Mouse (Mus musculus) forebrain, embryonic 16.5 days (tissue): ENCODE results near the gene Cend1. TPM values are rescaled to one million over a fixed set of nuclear protein-coding genes. Genes with fewer than 3 reads are reported as not detected.
"Not testable (repeated sequence)": the region's sequence is repeated elsewhere in the genome, so short reads cannot be mapped to it uniquely, and the experiment has no call there.

Experiments used
- ATAC-seq: fragments of 200-750 bp; cut with Nextera tagmentation; 2 replicates; pipeline ENCODE4 v1.8.0; 2017; ENCODE audit warnings: mild to moderate bottlenecking, moderate library complexity
- H3K27ac ChIP-seq: fragments of 300-500 bp; sonication (generic); 2 replicates; pipeline ENCODE4 v1.5.1; 2014; ENCODE audit warnings: low read length, control low read depth
- H3K27me3 ChIP-seq: fragments of 300-500 bp; sonication (generic); replicated peaks from 2 replicates; pipeline ENCODE4 v1.6.1; 2014; ENCODE audit warnings: low read length; ENCODE audit not compliant: control insufficient read depth, insufficient read depth
- H3K36me3 ChIP-seq: fragments of 300-500 bp; sonication (generic); 2 replicates; pipeline ENCODE4 v1.6.1; 2014; ENCODE audit not compliant: control insufficient read depth, insufficient read depth
- H3K4me1 ChIP-seq: fragments of 300-500 bp; sonication (generic); replicated peaks from 2 replicates; pipeline ENCODE4 v1.6.1; 2014; ENCODE audit warnings: low read length; ENCODE audit not compliant: control insufficient read depth, insufficient read depth
- H3K4me2 ChIP-seq: fragments of 300-500 bp; sonication (generic); 2 replicates; pipeline ENCODE4 v1.6.1; 2014; ENCODE audit warnings: mild to moderate bottlenecking, low read length, control low read depth
- H3K4me3 ChIP-seq: fragments of 300-500 bp; sonication (generic); replicated peaks from 2 replicates; pipeline ENCODE4 v1.5.1; 2014; ENCODE audit warnings: mild to moderate bottlenecking, low read length, control low read depth
- H3K9ac ChIP-seq: fragments of 300-500 bp; sonication (generic); replicated peaks from 2 replicates; pipeline ENCODE4 v1.6.1; 2014; ENCODE audit warnings: low read depth, low read length, control low read depth
- H3K9me3 ChIP-seq: fragments of 300-500 bp; sonication (generic); 2 replicates; pipeline ENCODE4 v1.6.1; 2016; ENCODE audit warnings: low read length; ENCODE audit not compliant: control insufficient read depth
- WGBS: fragments of 180-500 bp; shearing (Covaris S2); extraction: QIAGEN DNeasy Blood & Tissue Kit; methylation state at CpG from one replicate; pipeline ENCODE4 v1.1.7; 2014; 5-methylcytosine and 5-hydroxymethylcytosine counted together
- polyA plus RNA-seq: library from polyadenylated mRNA; unstranded; fragments of >200 nt; fragmentation: Nextera tagmentation; extraction: Ambion mirVana; gene quantifications from 2 replicates; pipeline ENCODE4 v1.2.1, GENCODE M21; 2015

Cend1 gene
- polyA plus RNA-seq, 1 experiment from 2014 or later: 70.3 TPM

GRCm38 (mm10) chr7:141410631-141411030 lies 18.7 kb downstream of the Cend1 start:
- no peak overlapping the region for H3K27ac ChIP-seq
- no peak for ATAC-seq
- no peaks in the 10 kb centered on the region for H3K27me3 ChIP-seq
- no peaks in the 10 kb centered on the region; the same call in none of the 2 replicates for H3K36me3 ChIP-seq
- no peak overlapping the region for H3K9ac ChIP-seq
- 94% methylated on average over 8 of the region's 8 CpGs for WGBS
- H3K4me1 ChIP-seq: peaks cover 12% of the 10 kb centered on the region
- no peaks in the 10 kb centered on the region for H3K9me3 ChIP-seq
- no peak overlapping the region for H3K4me3 ChIP-seq
- H3K4me2 ChIP-seq: no peak overlapping the region

GRCm38 (mm10) chr7:141408833-141409232 lies 20.5 kb downstream of the Cend1 start:
- H3K4me1 ChIP-seq: peaks cover 12% of the 10 kb centered on the region
- H3K4me3 ChIP-seq: no peak overlapping the region
- 10% methylated on average over 11 of the region's 11 CpGs for WGBS
- H3K9me3 ChIP-seq: no peaks in the 10 kb centered on the region
- H3K36me3 ChIP-seq: no peaks in the 10 kb centered on the region; the same call in none of the 2 replicates
- peak overlapping the region; percentile 15; the same call in 1 of the 2 replicates for H3K9ac ChIP-seq
- peak; percentile 67 for ATAC-seq
- H3K27ac ChIP-seq: no peak overlapping the region
- H3K27me3 ChIP-seq: no peaks in the 10 kb centered on the region
- H3K4me2 ChIP-seq: no peak overlapping the region; the same call in 1 of the 2 replicates

DNA sequence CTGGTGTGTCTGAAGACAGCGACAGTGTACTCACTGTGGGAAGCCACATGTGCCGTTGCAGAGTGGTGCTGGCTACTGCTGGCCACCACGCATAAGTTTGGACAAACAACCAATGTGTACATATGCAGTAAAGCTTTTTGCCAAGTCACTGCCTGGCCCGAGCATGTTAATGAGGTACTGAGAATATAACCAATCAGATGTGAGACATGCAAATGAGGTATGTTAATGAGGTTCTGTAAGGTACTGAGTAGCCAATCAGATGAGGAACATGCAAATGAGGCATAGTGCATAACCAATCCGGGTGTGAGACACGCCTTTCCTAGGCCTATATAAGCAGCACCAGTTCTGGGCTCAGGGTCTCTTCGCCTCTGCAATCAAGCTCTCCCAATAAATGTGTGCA lies 21.6 kb downstream of the Cend1 start:
- H3K36me3 ChIP-seq, H3K9me3 ChIP-seq, H3K27me3 ChIP-seq, H3K4me2 ChIP-seq, H3K4me1 ChIP-seq, H3K27ac ChIP-seq, H3K4me3 ChIP-seq, H3K9ac ChIP-seq, ATAC-seq: not testable (repeated sequence)
- 96% methylated on average over 7 of the region's 7 CpGs for WGBS

- no peak overlapping the region for H3K4me2 ChIP-seq
- H3K9ac ChIP-seq: no peak overlapping the region
- ATAC-seq: no peak
- H3K27ac ChIP-seq: no peak overlapping the region
- H3K36me3 ChIP-seq: peaks cover 9% of the 10 kb centered on the region
- H3K4me3 ChIP-seq: no peak overlapping the region
- WGBS: 80% methylated on average over 4 of the region's 4 CpGs
- H3K27me3 ChIP-seq: no peaks in the 10 kb centered on the region
- no peaks in the 10 kb centered on the region for H3K9me3 ChIP-seq
- peaks cover 5% of the 10 kb centered on the region for H3K4me1 ChIP-seq
Observed at GRCm38 (mm10) chr7:141405466-141405865, 23.8 kb downstream of the Cend1 start.

DNA sequence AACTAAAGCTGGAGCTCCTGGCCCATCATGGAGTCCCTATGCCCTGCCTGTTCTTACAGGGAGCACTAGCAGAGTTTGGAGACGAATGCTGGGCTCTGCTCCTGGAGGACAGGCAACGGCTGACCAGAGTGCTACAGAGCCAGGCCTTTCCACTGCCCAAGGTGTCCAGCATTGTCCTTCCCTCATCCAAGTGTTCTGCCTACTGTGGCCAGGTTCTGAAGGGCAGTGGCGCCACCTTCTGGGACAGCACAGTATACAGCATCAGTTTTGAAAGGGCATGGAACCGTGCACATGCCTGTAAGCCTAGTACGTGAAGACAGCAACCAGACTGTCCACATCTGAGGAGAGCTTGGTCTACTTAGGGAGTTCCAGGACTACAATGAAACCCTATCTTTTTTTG lies 26.0 kb downstream of the Cend1 start:
- Histone ChIP-seq H3K4me3 (no peak overlapping the region), H3K36me3 (peaks cover 17% of the 10 kb centered on the region; the same call in 1 of the 2 replicates), H3K4me1 (no peaks in the 10 kb centered on the region), H3K9me3 (no peaks in the 10 kb centered on the region), H3K9ac (no peak overlapping the region), H3K4me2 (no peak overlapping the region), H3K27me3 (no peaks in the 10 kb centered on the region), H3K27ac (no peak overlapping the region)
- 0 out of 2 replicates have a peak, but pooled peaks have one; percentile 31 for ATAC-seq
- WGBS: 42% methylated on average over 5 of the region's 5 CpGs

- Histone ChIP-seq H3K4me2 (no peak overlapping the region), H3K4me3 (no peak overlapping the region), H3K36me3 (peaks cover 11% of the 10 kb centered on the region; the same call in 1 of the 2 replicates), H3K27me3 (no peaks in the 10 kb centered on the region), H3K4me1 (peaks cover 13% of the 10 kb centered on the region), H3K9me3 (no peaks in the 10 kb centered on the region), H3K9ac (no peak overlapping the region), H3K27ac (no peak overlapping the region)
- 84% methylated on average over 1 of the region's 1 CpGs for WGBS
- no peak for ATAC-seq
Observed at GRCm38 (mm10) chr7:141395348-141395747, 33.9 kb downstream of the Cend1 start.

GRCm38 (mm10) chr7:141394771-141395170 lies 34.5 kb downstream of the Cend1 start:
- Histone ChIP-seq H3K9me3 (no peaks in the 10 kb centered on the region), H3K4me3 (no peak overlapping the region), H3K9ac (no peak overlapping the region), H3K27me3 (no peaks in the 10 kb centered on the region), H3K27ac (no peak overlapping the region), H3K4me1 (peaks cover 13% of the 10 kb centered on the region), H3K36me3 (peaks cover 10% of the 10 kb centered on the region; the same call in 1 of the 2 replicates), H3K4me2 (no peak overlapping the region)
- WGBS: 15% methylated on average over 6 of the region's 6 CpGs
- no peak for ATAC-seq

DNA sequence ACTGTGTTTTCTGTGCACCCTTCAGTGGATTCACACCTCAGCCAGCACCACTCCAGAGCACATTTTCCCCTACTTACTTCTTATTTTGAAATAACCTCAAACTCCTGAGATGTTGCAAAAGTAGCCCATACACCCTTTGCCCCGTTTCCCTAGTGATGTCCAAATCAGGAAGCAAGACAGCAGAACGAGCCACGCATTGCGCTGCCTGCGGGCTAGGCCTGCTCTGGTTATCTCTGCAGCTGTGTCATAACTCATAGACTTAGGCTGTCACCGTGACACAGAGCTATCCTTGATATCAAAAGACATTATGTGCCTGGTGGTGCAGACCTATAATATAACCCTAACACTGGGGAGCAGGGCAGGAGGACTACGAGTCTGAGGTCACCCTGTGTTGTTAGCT lies 35.1 kb downstream of the Cend1 start:
- no peak for ATAC-seq
- peaks cover 13% of the 10 kb centered on the region for H3K4me1 ChIP-seq
- H3K27ac ChIP-seq: no peak overlapping the region
- H3K9me3 ChIP-seq: no peaks in the 10 kb centered on the region
- no peak overlapping the region for H3K4me3 ChIP-seq
- no peak overlapping the region for H3K9ac ChIP-seq
- H3K4me2 ChIP-seq: no peak overlapping the region
- WGBS: 91% methylated on average over 7 of the region's 7 CpGs
- H3K27me3 ChIP-seq: no peaks in the 10 kb centered on the region
- peaks cover 8% of the 10 kb centered on the region; the same call in 1 of the 2 replicates for H3K36me3 ChIP-seq

- peaks cover 4% of the 10 kb centered on the region; the same call in 1 of the 2 replicates for H3K36me3 ChIP-seq
- 12% methylated on average over 9 of the region's 9 CpGs for WGBS
- H3K4me1 ChIP-seq: peaks cover 13% of the 10 kb centered on the region
- H3K4me2 ChIP-seq: peak overlapping the region; percentile 97
- no peaks in the 10 kb centered on the region for H3K27me3 ChIP-seq
- H3K9me3 ChIP-seq: no peaks in the 10 kb centered on the region
- H3K9ac ChIP-seq: peak overlapping the region; percentile 87
- no peak overlapping the region for H3K27ac ChIP-seq
- peak overlapping the region; percentile 79 for H3K4me3 ChIP-seq
- ATAC-seq: no peak; the same call in 1 of the 2 replicates
Observed at GRCm38 (mm10) chr7:141392552-141393222, 36.6 kb downstream of the Cend1 start.
